Mouse (Mus musculus) hindbrain, embryonic 14.5 days (tissue): Measurements from ENCODE around the gene Igfbpl1. TPM values are rescaled to one million over a fixed set of nuclear protein-coding genes. Genes with fewer than 3 reads are reported as not detected.

Experiments used
- ATAC-seq: fragments of 200-750 bp; cut with Nextera tagmentation; 2 replicates; pipeline ENCODE4 v1.8.0; 2017; ENCODE audit warnings: moderate number of reproducible peaks, mild to moderate bottlenecking, moderate TSS enrichment, moderate library complexity; ENCODE audit not compliant: low FRiP score
- DNase-seq: peaks from one replicate; pipeline ENCODE4 v3.0.0-alpha.2; 2015; ENCODE audit warnings: low spot score
- H3K27ac ChIP-seq: fragments of 300-500 bp; sonication (generic); 2 replicates; pipeline ENCODE4 v1.5.1; 2014; ENCODE audit warnings: mild to moderate bottlenecking, moderate library complexity
- H3K27me3 ChIP-seq: fragments of 300-500 bp; sonication (generic); 2 replicates; pipeline ENCODE4 v1.6.1; 2014; ENCODE audit warnings: mild to moderate bottlenecking, low read length, mixed read lengths; ENCODE audit not compliant: control insufficient read depth, insufficient read depth
- H3K36me3 ChIP-seq: fragments of 300-500 bp; sonication (generic); replicated peaks from 2 replicates; pipeline ENCODE4 v1.6.1; 2014; ENCODE audit not compliant: control insufficient read depth, insufficient read depth
- H3K4me1 ChIP-seq: fragments of 300-500 bp; sonication (generic); replicated peaks from 2 replicates; pipeline ENCODE4 v1.6.1; 2014; ENCODE audit warnings: antibody characterized with exemption, low read length, mixed read lengths; ENCODE audit not compliant: control insufficient read depth, insufficient read depth
- H3K4me2 ChIP-seq: fragments of 300-500 bp; sonication (generic); replicated peaks from 2 replicates; pipeline ENCODE4 v1.6.1; 2014; ENCODE audit warnings: mild to moderate bottlenecking, moderate library complexity
- H3K4me3 ChIP-seq: fragments of 300-500 bp; sonication (generic); replicated peaks from 2 replicates; pipeline ENCODE4 v1.5.1; 2014; ENCODE audit warnings: mild to moderate bottlenecking, low read length
- H3K9ac ChIP-seq: fragments of 300-500 bp; sonication (generic); 2 replicates; pipeline ENCODE4 v1.6.1; 2014
- H3K9me3 ChIP-seq: fragments of 300-500 bp; sonication (generic); 2 replicates; pipeline ENCODE4 v1.6.1; 2016; ENCODE audit warnings: low read length; ENCODE audit not compliant: control insufficient read depth
- WGBS: fragments of 180-500 bp; shearing (Covaris S2); extraction: QIAGEN DNeasy Blood & Tissue Kit; methylation state at CpG from one replicate; pipeline ENCODE4 v1.1.7; 2014; 5-methylcytosine and 5-hydroxymethylcytosine counted together
- polyA plus RNA-seq: library from polyadenylated mRNA; unstranded; fragments of >200 nt; fragmentation: Nextera tagmentation; extraction: Ambion mirVana; gene quantifications from 2 replicates; pipeline ENCODE4 v1.2.1, GENCODE M21; 2014

Gene Igfbpl1
- 53.9 and 60.9 TPM in 2 replicates for polyA plus RNA-seq

- Histone ChIP-seq H3K9ac (peak within 1 kb of the TSS; percentile 82), H3K27me3 (peaks cover 25% of the 10 kb centered on the region; the same call in 1 of the 2 replicates), H3K4me3 (peak within 1 kb of the TSS; percentile 61), H3K9me3 (no peaks in the 10 kb centered on the region), H3K4me2 (peak within 1 kb of the TSS; percentile 72), H3K36me3 (no peaks in the 10 kb centered on the region), H3K27ac (peak within 1 kb of the TSS; percentile 92), H3K4me1 (peaks cover 45% of the 10 kb centered on the region)
- peak; percentile 42; the same call in 1 of the 2 replicates for ATAC-seq
- peak; percentile 47 for DNase-seq
- WGBS = 1% methylated on average over 88 of the region's 91 CpGs
Observed at GRCm38 (mm10) chr4:45826275-45827040, at the start of gene Igfbpl1. Gene Igfbpl1 (minus strand): TSS chr4:45826923.

GRCm38 (mm10) chr4:45872147-45872546, 45.4 kb upstream of the Igfbpl1 start:
- WGBS = 100% methylated on average over 2 of the region's 2 CpGs
- 0 out of 2 replicates have a peak, but pooled peaks cover 6% of the 10 kb centered on the region for H3K9me3 ChIP-seq
- H3K4me2 ChIP-seq = no peak overlapping the region
- no peaks in the 10 kb centered on the region for H3K36me3 ChIP-seq
- no peak for DNase-seq
- H3K9ac ChIP-seq = no peak overlapping the region
- no peak overlapping the region for H3K4me3 ChIP-seq
- H3K4me1 ChIP-seq = no peaks in the 10 kb centered on the region; the same call in 1 of the 2 replicates
- H3K27me3 ChIP-seq = no peaks in the 10 kb centered on the region
- ATAC-seq = no peak
- no peak overlapping the region for H3K27ac ChIP-seq

GRCm38 (mm10) chr4:45869021-45869815, 42.5 kb upstream of the Igfbpl1 start:
- Histone ChIP-seq H3K27me3 (no peaks in the 10 kb centered on the region), H3K36me3 (no peaks in the 10 kb centered on the region), H3K4me1 (no peaks in the 10 kb centered on the region; the same call in 1 of the 2 replicates), H3K9me3 (no peaks in the 10 kb centered on the region), H3K27ac (no peak overlapping the region), H3K4me2 (0 out of 2 replicates have a peak overlapping the region, but pooled peaks have one; percentile 17), H3K4me3 (no peak overlapping the region), H3K9ac (0 out of 2 replicates have a peak overlapping the region, but pooled peaks have one; percentile 9)
- WGBS = 28% methylated on average over 24 of the region's 24 CpGs
- ATAC-seq (no peak), DNase-seq (no peak)

GRCm38 (mm10) chr4:45867416-45867815, 40.7 kb upstream of the Igfbpl1 start:
- no peak for ATAC-seq
- no peak for DNase-seq
- no peak overlapping the region for H3K4me2 ChIP-seq
- no peak overlapping the region for H3K4me3 ChIP-seq
- H3K27ac ChIP-seq = no peak overlapping the region
- H3K9me3 ChIP-seq = no peaks in the 10 kb centered on the region
- H3K4me1 ChIP-seq = no peaks in the 10 kb centered on the region; the same call in 1 of the 2 replicates
- H3K27me3 ChIP-seq = no peaks in the 10 kb centered on the region
- H3K36me3 ChIP-seq = no peaks in the 10 kb centered on the region
- no peak overlapping the region for H3K9ac ChIP-seq
- WGBS = 56% methylated on average over 8 of the region's 8 CpGs

GRCm38 (mm10) chr4:45861160-45861559, 34.4 kb upstream of the Igfbpl1 start:
- Histone ChIP-seq H3K27ac (no peak overlapping the region), H3K36me3 (no peaks in the 10 kb centered on the region), H3K9ac (no peak overlapping the region), H3K4me1 (no peaks in the 10 kb centered on the region), H3K4me3 (no peak overlapping the region), H3K4me2 (no peak overlapping the region), H3K27me3 (no peaks in the 10 kb centered on the region), H3K9me3 (no peaks in the 10 kb centered on the region; the same call in 1 of the 2 replicates)
- WGBS = 60% methylated on average over 5 of the region's 5 CpGs
- ATAC-seq = no peak
- DNase-seq = no peak

DNA sequence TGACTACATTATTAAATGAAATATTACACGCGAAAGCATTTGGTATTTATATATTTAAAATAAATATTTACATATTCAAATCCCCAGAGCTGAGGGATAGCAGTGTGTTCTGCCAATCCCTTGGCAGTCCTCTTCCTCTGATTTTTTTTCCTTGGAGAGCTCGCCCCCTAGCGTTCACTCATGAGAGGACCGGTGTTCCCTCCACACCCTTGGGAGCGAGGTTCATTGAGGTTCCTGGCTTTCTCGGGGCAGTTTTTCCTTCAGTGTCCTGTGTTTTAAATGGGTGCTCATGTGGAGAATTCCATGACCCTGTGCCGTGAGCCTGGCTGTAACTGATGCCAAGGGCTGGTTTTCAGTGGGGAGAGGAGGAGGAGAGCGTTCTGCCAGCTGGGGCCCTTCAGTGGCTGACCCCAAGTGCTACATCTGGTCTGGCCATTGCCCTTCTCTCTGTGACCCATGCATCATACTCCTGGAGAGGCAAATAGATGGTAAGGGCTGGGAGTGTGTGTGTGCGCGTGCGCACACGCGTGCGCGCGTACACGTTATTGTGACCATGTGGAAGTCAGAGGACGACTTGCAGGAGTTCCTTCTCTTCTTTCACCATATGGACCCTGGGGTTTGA, 29.2 kb upstream of the Igfbpl1 start:
- Histone ChIP-seq H3K27me3 (no peaks in the 10 kb centered on the region), H3K36me3 (no peaks in the 10 kb centered on the region), H3K4me3 (no peak overlapping the region), H3K4me1 (no peaks in the 10 kb centered on the region), H3K9me3 (no peaks in the 10 kb centered on the region; the same call in 1 of the 2 replicates), H3K4me2 (no peak overlapping the region), H3K9ac (no peak overlapping the region), H3K27ac (no peak overlapping the region)
- DNase-seq (peak; percentile 82), ATAC-seq (no peak)
- WGBS = 46% methylated on average over 19 of the region's 19 CpGs

DNA sequence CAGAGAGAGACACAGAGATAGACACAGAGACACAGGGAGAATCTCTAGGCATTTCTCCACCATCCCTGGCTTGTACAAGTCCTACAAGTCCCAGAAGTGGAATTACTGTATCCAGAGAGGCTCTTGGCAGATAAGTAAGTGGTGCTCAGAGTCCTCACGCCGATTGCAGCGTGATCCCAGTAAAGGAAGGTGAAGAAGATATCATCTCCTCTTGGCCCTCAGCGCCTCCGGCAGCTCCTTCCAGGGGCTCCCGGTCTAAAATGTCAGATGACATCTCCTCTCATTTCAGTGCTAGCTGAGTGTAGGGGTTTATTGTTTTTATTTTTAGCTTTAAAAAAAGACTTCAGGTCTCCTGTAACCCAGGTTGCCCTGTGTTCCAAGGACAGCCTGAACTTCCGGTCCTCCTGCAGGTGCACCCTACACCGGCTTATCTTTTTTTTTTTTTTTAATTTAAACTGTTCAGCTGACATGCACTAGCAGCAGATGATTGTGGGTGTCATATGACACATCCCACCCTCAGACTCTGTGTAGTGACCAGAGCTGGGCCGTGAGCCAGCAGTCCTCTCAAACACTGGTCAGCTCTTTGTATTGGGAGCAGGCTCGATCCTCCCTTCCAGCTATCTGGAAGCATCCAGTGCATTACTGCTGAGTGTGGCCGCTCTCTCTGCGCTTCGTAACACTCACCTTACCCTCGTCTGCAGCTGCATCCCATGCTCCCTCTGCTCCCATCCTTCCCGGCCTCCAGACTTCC, 26.9 kb upstream of the Igfbpl1 start:
- no peak overlapping the region for H3K27ac ChIP-seq
- ATAC-seq (no peak), DNase-seq (no peak)
- no peaks in the 10 kb centered on the region for H3K9me3 ChIP-seq
- 82% methylated on average over 15 of the region's 15 CpGs for WGBS
- H3K4me1 ChIP-seq = no peaks in the 10 kb centered on the region
- no peaks in the 10 kb centered on the region for H3K27me3 ChIP-seq
- H3K36me3 ChIP-seq = no peaks in the 10 kb centered on the region
- no peak overlapping the region for H3K4me3 ChIP-seq
- no peak overlapping the region for H3K4me2 ChIP-seq
- no peak overlapping the region for H3K9ac ChIP-seq

DNA sequence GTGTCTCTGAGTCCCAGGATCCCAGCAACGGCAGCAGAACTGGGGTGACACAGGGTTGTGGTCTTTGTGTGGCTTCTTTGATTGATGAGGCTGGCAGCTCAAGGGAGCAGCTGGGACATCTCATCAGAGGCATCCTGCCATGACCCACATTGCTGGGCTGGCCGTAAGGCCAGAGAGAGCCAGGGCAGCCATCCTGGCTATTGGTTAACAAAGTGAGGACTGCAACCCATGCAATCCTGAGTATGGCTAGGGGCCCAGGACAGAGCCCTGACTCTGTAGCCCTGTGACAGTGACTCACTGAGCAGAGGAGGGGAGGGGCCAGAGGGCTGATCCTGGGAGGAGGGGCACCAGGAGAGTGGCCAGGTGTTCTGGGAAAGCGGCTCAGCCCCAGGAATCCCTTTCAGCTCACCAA, 24.9 kb upstream of the Igfbpl1 start:
- H3K4me3 ChIP-seq = no peak overlapping the region
- no peaks in the 10 kb centered on the region for H3K4me1 ChIP-seq
- no peaks in the 10 kb centered on the region for H3K36me3 ChIP-seq
- no peaks in the 10 kb centered on the region for H3K27me3 ChIP-seq
- 18% methylated on average over 3 of the region's 3 CpGs for WGBS
- H3K9ac ChIP-seq = no peak overlapping the region
- no peak overlapping the region for H3K27ac ChIP-seq
- DNase-seq = no peak
- no peaks in the 10 kb centered on the region for H3K9me3 ChIP-seq
- no peak overlapping the region for H3K4me2 ChIP-seq
- peak; percentile 17; the same call in 1 of the 2 replicates for ATAC-seq
